Mouse (Mus musculus) forebrain, embryonic 16.5 days (tissue): ENCODE results near the gene Eea1. TPM values are rescaled to one million over a fixed set of nuclear protein-coding genes. Genes with fewer than 3 reads are reported as not detected.

Experiments used
- ATAC-seq: fragments of 200-750 bp; cut with Nextera tagmentation; 2 replicates; pipeline ENCODE4 v1.8.0; 2017; ENCODE audit warnings: mild to moderate bottlenecking, moderate library complexity
- H3K27ac ChIP-seq: fragments of 300-500 bp; sonication (generic); 2 replicates; pipeline ENCODE4 v1.5.1; 2014; ENCODE audit warnings: low read length, control low read depth
- H3K27me3 ChIP-seq: fragments of 300-500 bp; sonication (generic); replicated peaks from 2 replicates; pipeline ENCODE4 v1.6.1; 2014; ENCODE audit warnings: low read length; ENCODE audit not compliant: control insufficient read depth, insufficient read depth
- H3K36me3 ChIP-seq: fragments of 300-500 bp; sonication (generic); 2 replicates; pipeline ENCODE4 v1.6.1; 2014; ENCODE audit not compliant: control insufficient read depth, insufficient read depth
- H3K4me1 ChIP-seq: fragments of 300-500 bp; sonication (generic); replicated peaks from 2 replicates; pipeline ENCODE4 v1.6.1; 2014; ENCODE audit warnings: low read length; ENCODE audit not compliant: control insufficient read depth, insufficient read depth
- H3K4me2 ChIP-seq: fragments of 300-500 bp; sonication (generic); 2 replicates; pipeline ENCODE4 v1.6.1; 2014; ENCODE audit warnings: mild to moderate bottlenecking, low read length, control low read depth
- H3K4me3 ChIP-seq: fragments of 300-500 bp; sonication (generic); replicated peaks from 2 replicates; pipeline ENCODE4 v1.5.1; 2014; ENCODE audit warnings: mild to moderate bottlenecking, low read length, control low read depth
- H3K9ac ChIP-seq: fragments of 300-500 bp; sonication (generic); replicated peaks from 2 replicates; pipeline ENCODE4 v1.6.1; 2014; ENCODE audit warnings: low read depth, low read length, control low read depth
- H3K9me3 ChIP-seq: fragments of 300-500 bp; sonication (generic); 2 replicates; pipeline ENCODE4 v1.6.1; 2016; ENCODE audit warnings: low read length; ENCODE audit not compliant: control insufficient read depth
- WGBS: fragments of 180-500 bp; shearing (Covaris S2); extraction: QIAGEN DNeasy Blood & Tissue Kit; methylation state at CpG from one replicate; pipeline ENCODE4 v1.1.7; 2014; 5-methylcytosine and 5-hydroxymethylcytosine counted together
- polyA plus RNA-seq: library from polyadenylated mRNA; unstranded; fragments of >200 nt; fragmentation: Nextera tagmentation; extraction: Ambion mirVana; gene quantifications from 2 replicates; pipeline ENCODE4 v1.2.1, GENCODE M21; 2015

Gene Eea1
- polyA plus RNA-seq, 1 experiment from 2014 or later = 16.6 TPM

- no peak overlapping the region for H3K4me3 ChIP-seq
- 91% methylated on average over 4 of the region's 4 CpGs for WGBS
- ATAC-seq = no peak
Measured at GRCm38 (mm10) chr10:95971341-95971740, 30.9 kb downstream of the Eea1 start.

DNA sequence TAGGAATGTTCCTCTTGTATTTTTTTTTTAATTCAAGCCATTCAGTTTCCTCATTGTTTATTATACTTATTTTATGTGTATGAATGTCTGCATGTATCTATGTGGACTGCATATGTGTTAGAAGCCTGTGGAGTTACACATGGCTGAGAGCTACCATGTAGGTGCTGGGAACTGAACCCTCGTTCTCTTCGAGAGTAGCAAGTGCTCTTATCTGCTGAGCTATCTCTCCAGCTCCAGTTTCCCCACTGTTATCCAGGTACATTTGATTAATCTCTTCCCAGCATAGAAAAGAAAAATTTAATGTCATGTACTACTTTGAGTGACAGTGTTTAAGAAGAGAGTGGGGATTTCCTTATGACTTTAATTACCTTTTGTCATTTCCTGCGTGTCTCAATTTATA is 31.5 kb downstream of the Eea1 start:
- Histone ChIP-seq H3K9me3 (no peaks in the 10 kb centered on the region), H3K27me3 (no peaks in the 10 kb centered on the region), H3K4me1 (no peaks in the 10 kb centered on the region), H3K9ac (no peak overlapping the region), H3K36me3 (0 out of 2 replicates have a peak, but pooled peaks cover 1% of the 10 kb centered on the region), H3K4me2 (no peak overlapping the region), H3K4me3 (no peak overlapping the region), H3K27ac (no peak overlapping the region)
- WGBS = 87% methylated on average over 3 of the region's 3 CpGs
- no peak for ATAC-seq

More at GRCm38 (mm10) chr10:95971341-95971740, 30.9 kb downstream of the Eea1 start:
- Histone ChIP-seq H3K9me3 (no peaks in the 10 kb centered on the region), H3K27me3 (no peaks in the 10 kb centered on the region), H3K36me3 (no peaks in the 10 kb centered on the region), H3K27ac (no peak overlapping the region), H3K9ac (no peak overlapping the region), H3K4me2 (no peak overlapping the region), H3K4me1 (no peaks in the 10 kb centered on the region)

GRCm38 (mm10) chr10:95974462-95974861 is 34.0 kb downstream of the Eea1 start:
- no peak overlapping the region for H3K4me3 ChIP-seq
- H3K27me3 ChIP-seq = no peaks in the 10 kb centered on the region
- no peak overlapping the region for H3K9ac ChIP-seq
- 95% methylated on average over 3 of the region's 3 CpGs for WGBS
- ATAC-seq = no peak
- H3K4me1 ChIP-seq = no peaks in the 10 kb centered on the region
- H3K4me2 ChIP-seq = no peak overlapping the region
- H3K36me3 ChIP-seq = 0 out of 2 replicates have a peak, but pooled peaks cover 2% of the 10 kb centered on the region
- no peak overlapping the region for H3K27ac ChIP-seq
- no peaks in the 10 kb centered on the region for H3K9me3 ChIP-seq

DNA sequence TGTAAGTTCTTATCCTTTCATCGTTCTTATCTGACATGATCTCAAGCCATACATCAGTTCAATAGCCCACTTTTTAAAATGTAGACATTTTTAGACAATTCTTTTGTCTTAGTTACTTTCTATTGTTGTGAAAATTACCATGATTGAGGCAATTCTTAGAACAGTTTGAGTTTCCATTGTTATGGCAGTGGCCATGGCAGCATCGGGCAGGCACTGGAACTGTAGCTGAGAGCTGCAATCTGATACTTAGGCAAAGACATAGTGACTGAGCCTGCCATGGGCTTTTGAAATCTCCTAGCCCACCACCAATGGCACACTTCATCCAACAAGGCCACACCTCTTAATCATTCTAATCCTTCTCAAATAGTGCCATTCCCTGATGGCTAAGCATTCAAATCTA is 36.3 kb downstream of the Eea1 start:
- H3K27ac ChIP-seq = no peak overlapping the region
- H3K4me1 ChIP-seq = no peaks in the 10 kb centered on the region
- H3K9me3 ChIP-seq = no peaks in the 10 kb centered on the region
- H3K27me3 ChIP-seq = no peaks in the 10 kb centered on the region
- H3K4me3 ChIP-seq = no peak overlapping the region
- H3K36me3 ChIP-seq = 0 out of 2 replicates have a peak, but pooled peaks cover 2% of the 10 kb centered on the region
- ATAC-seq = no peak
- H3K4me2 ChIP-seq = no peak overlapping the region
- WGBS = 93% methylated on average over 2 of the region's 2 CpGs
- H3K9ac ChIP-seq = no peak overlapping the region

DNA sequence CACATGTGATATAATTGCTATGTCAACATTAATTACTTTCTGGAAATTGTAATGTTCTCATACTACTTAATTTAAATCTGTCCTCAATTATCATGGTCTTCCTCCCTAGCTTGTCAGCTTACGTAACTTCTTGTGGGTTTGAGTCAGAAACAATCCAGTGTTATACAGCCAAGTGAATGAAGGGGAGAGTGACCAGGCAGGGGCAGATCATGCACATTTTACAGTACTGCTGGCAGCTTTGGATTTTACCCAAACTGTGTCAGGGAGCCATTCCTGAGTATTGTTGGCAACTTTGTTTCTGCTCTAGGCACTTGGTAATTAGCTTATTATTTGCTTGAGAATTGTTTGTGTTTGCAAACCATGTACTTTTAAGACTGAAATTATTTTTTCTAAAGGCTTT is 49.3 kb downstream of the Eea1 start:
- no peaks in the 10 kb centered on the region for H3K27me3 ChIP-seq
- 78% methylated on average over 1 of the region's 1 CpGs for WGBS
- H3K9me3 ChIP-seq = no peaks in the 10 kb centered on the region
- no peak for ATAC-seq
- H3K9ac ChIP-seq = no peak overlapping the region
- no peak overlapping the region for H3K4me2 ChIP-seq
- H3K4me3 ChIP-seq = no peak overlapping the region
- no peak overlapping the region for H3K27ac ChIP-seq
- H3K36me3 ChIP-seq = no peaks in the 10 kb centered on the region
- H3K4me1 ChIP-seq = no peaks in the 10 kb centered on the region

GRCm38 (mm10) chr10:95991176-95991575 is 50.7 kb downstream of the Eea1 start:
- Histone ChIP-seq H3K4me3 (no peak overlapping the region), H3K27me3 (no peaks in the 10 kb centered on the region), H3K36me3 (no peaks in the 10 kb centered on the region), H3K4me1 (no peaks in the 10 kb centered on the region), H3K4me2 (no peak overlapping the region), H3K9me3 (no peaks in the 10 kb centered on the region), H3K27ac (no peak overlapping the region), H3K9ac (no peak overlapping the region)
- ATAC-seq = no peak
- 84% methylated on average over 1 of the region's 1 CpGs for WGBS

DNA sequence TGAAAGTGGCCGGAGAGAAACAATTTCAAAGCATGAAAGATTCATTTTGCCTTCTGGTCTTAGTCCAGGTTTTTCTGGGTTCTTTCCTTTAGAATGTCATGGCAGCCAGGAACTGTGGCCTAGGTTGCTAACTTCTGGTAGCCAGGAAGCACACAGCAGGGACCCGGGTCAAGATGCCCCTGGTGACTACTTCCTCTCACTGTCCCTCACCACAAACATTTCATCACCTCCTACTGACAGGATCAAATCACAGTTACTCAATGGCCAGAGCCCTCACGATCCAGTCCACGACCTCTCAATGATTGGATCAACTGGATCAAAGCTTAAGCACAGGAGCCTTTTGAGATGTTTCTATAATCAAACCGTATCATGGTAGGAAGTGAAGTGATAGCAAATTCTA is 60.5 kb downstream of the Eea1 start:
- Histone ChIP-seq H3K27ac (no peak overlapping the region), H3K4me1 (no peaks in the 10 kb centered on the region), H3K9ac (no peak overlapping the region), H3K9me3 (no peaks in the 10 kb centered on the region), H3K4me2 (no peak overlapping the region), H3K36me3 (peaks cover 2% of the 10 kb centered on the region; the same call in 1 of the 2 replicates), H3K27me3 (no peaks in the 10 kb centered on the region), H3K4me3 (no peak overlapping the region)
- no peak for ATAC-seq
- WGBS = 82% methylated on average over 5 of the region's 5 CpGs

DNA sequence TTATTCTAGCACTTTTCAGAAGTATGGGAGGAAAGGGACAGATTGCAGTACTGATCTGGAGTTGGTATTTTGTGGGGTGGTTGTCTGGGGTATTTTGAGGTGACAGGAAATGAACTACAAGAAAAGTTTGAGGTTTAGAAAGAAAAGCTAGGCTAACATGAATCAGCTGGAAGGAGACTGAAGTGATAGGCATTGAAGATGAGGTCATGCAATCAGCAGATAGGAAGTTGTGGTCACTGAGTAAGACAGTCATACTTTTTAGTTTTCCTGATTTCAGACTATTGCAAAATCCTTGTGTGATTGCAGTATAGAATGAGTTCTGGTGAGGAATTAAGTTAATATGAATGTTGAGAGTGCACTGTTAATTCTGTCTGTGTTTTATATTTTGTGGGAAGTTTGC is 75.3 kb downstream of the Eea1 start:
- no peak overlapping the region for H3K9ac ChIP-seq
- H3K4me1 ChIP-seq = no peaks in the 10 kb centered on the region
- no peak overlapping the region for H3K4me2 ChIP-seq
- peaks cover 21% of the 10 kb centered on the region for H3K36me3 ChIP-seq
- H3K9me3 ChIP-seq = no peaks in the 10 kb centered on the region
- H3K27me3 ChIP-seq = no peaks in the 10 kb centered on the region
- no peak for ATAC-seq
- no peak overlapping the region for H3K4me3 ChIP-seq
- no peak overlapping the region for H3K27ac ChIP-seq

- Histone ChIP-seq H3K9ac (no peak overlapping the region), H3K4me2 (no peak overlapping the region), H3K27me3 (no peaks in the 10 kb centered on the region), H3K9me3 (no peaks in the 10 kb centered on the region), H3K27ac (no peak overlapping the region), H3K36me3 (peaks cover 9% of the 10 kb centered on the region), H3K4me1 (no peaks in the 10 kb centered on the region), H3K4me3 (no peak overlapping the region)
- no peak for ATAC-seq
- WGBS = 92% methylated on average over 2 of the region's 2 CpGs
Measured at GRCm38 (mm10) chr10:96017418-96017817, 77.0 kb downstream of the Eea1 start.

- H3K4me3 ChIP-seq = no peak overlapping the region
- no peaks in the 10 kb centered on the region; the same call in 1 of the 2 replicates for H3K36me3 ChIP-seq
- no peak overlapping the region for H3K9ac ChIP-seq
- H3K9me3 ChIP-seq = no peaks in the 10 kb centered on the region
- no peaks in the 10 kb centered on the region for H3K4me1 ChIP-seq
- peak; percentile 84 for ATAC-seq
- H3K4me2 ChIP-seq = no peak overlapping the region
- no peaks in the 10 kb centered on the region for H3K27me3 ChIP-seq
- 38% methylated on average over 10 of the region's 10 CpGs for WGBS
- no peak overlapping the region for H3K27ac ChIP-seq
Measured at GRCm38 (mm10) chr10:96033356-96033984, 93.0 kb downstream of the Eea1 start.
